Comparison of ENCODE assay signal across 7 mouse cellular contexts in genomic region chr7:45019031-45019571, GRCm38 (mm10). TPM values are rescaled to one million over a fixed set of nuclear protein-coding genes. Genes with fewer than 3 reads are reported as not detected.
DNase-seq lines count a peak whose midpoint lies in the region; ATAC-seq and TF ChIP-seq lines count a peak whose summit lies in the region.

No protein-coding gene starts in this region.

- DNase-seq in MEL (ENCODE audit: low read depth, low spot score) = peak; percentile 34
- peak; percentile 71 for DNase-seq in adrenal gland, adult 8-10 months
- DNase-seq in heart, adult 18-20 months = peak; percentile 89 to 94
- peak; percentile 71 for DNase-seq in lung, adult 2 months
- DNase-seq in urinary bladder, postnatal 14 days (ENCODE audit: low spot score) = peak; percentile 72

- WGBS in intestine, postnatal 0 days = 33% methylated on average over 8 of the region's 8 CpGs
- WGBS in lung, adult 2 months = 10% methylated on average over 8 of the region's 8 CpGs

- peaks cover 0 to 17% of the 10 kb centered on the region in 2 experiments; a peak in 2 of 4 replicates for H3K36me3 ChIP-seq in MEL (ENCODE audit: control insufficient read depth in 1 of 2, insufficient read depth in 2 of 2, low read length in 2 of 2)
- peaks cover 13% of the 10 kb centered on the region for H3K36me3 ChIP-seq in intestine, postnatal 0 days (ENCODE audit: control insufficient read depth, insufficient read depth)

- no peaks in the 10 kb centered on the region for H3K27me3 ChIP-seq in MEL (ENCODE audit: control insufficient read depth in 1 of 2, insufficient read depth in 2 of 2, low read length in 2 of 2)
- no peaks in the 10 kb centered on the region for H3K27me3 ChIP-seq in intestine, postnatal 0 days (replicated peaks; ENCODE audit: control insufficient read depth, insufficient read depth, low read length)

- TF ChIP-seq EP300 in MEL (IDR thresholded peaks at IDR 0.05; ENCODE audit: low read depth in 1 of 2, low read length in 2 of 2) = no peak

- H3K4me1 ChIP-seq in MEL (ENCODE audit: control insufficient read depth in 1 of 2, insufficient read depth in 2 of 2, low read length in 2 of 2) = peaks cover 4 to 20% of the 10 kb centered on the region in 2 experiments
- H3K4me1 ChIP-seq in intestine, postnatal 0 days (replicated peaks; ENCODE audit: control insufficient read depth, insufficient read depth, low read length) = 0 out of 2 replicates have a peak, but pooled peaks cover 5% of the 10 kb centered on the region
- peaks cover 2% of the 10 kb centered on the region; the same call in 1 of the 2 replicates for H3K4me1 ChIP-seq in lung, adult 2 months (ENCODE audit: control insufficient read depth, insufficient read depth, low read length)

- no peaks in the 10 kb centered on the region for H3K9me3 ChIP-seq in MEL (replicated peaks; ENCODE audit: insufficient read depth, low read length)
- no peaks in the 10 kb centered on the region for H3K9me3 ChIP-seq in intestine, postnatal 0 days (ENCODE audit: control insufficient read depth)

- TF ChIP-seq RAD21 in MEL (IDR thresholded peaks at IDR 0.05; ENCODE audit: low read depth, low read length) = no peak

- H3K9ac ChIP-seq in MEL (ENCODE audit: control insufficient read depth, low read depth, low read length, poor library complexity, severe bottlenecking) = peak overlapping the region; percentile 31; the same call in 1 of the 2 replicates
- H3K9ac ChIP-seq in intestine, postnatal 0 days (ENCODE audit: low read depth, low read length) = 0 out of 2 replicates have a peak overlapping the region, but pooled peaks have one; percentile 22

- H3K27ac ChIP-seq in MEL (ENCODE audit: control insufficient read depth, low read depth, low read length) = no peak overlapping the region
- H3K27ac ChIP-seq in intestine, postnatal 0 days (ENCODE audit: low read depth, low read length) = peak overlapping the region; percentile 54; the same call in 1 of the 2 replicates

- H3K79me2 ChIP-seq in MEL (ENCODE audit: control insufficient read depth, insufficient read depth, low read length, poor library complexity) = peaks cover 12% of the 10 kb centered on the region

- H3K4me2 ChIP-seq in intestine, postnatal 0 days (replicated peaks; ENCODE audit: low read depth) = peak overlapping the region; percentile 85

- no peak overlapping the region for H3K4me3 ChIP-seq in MEL (ENCODE audit: control insufficient read depth in 1 of 2, insufficient read depth in 1 of 2, low read depth in 2 of 2, low read length in 2 of 2)
- peak overlapping the region; percentile 94 for H3K4me3 ChIP-seq in intestine, postnatal 0 days (ENCODE audit: low read depth, low read length)
- H3K4me3 ChIP-seq in lung, adult 2 months (replicated peaks; ENCODE audit: extremely low read depth, low read depth, low read length) = peak overlapping the region; percentile 76

- TF ChIP-seq CTCF in MEL (IDR thresholded peaks at IDR 0.05 in 2 of 3, conservative IDR thresholded peaks at IDR 0.05 in 1 of 3; ENCODE audit: control insufficient read depth in 1 of 3, insufficient read depth in 1 of 3, low read depth in 2 of 3, low read length in 3 of 3, poor library complexity in 1 of 3, severe bottlenecking in 1 of 3) = no peak
- TF ChIP-seq CTCF in intestine, postnatal 0 days (IDR thresholded peaks at IDR 0.05; ENCODE audit: low read depth) = no peak
- no peak for TF ChIP-seq CTCF in lung, adult 2 months (IDR thresholded peaks at IDR 0.05; ENCODE audit: insufficient read depth, low read length)

- no peak for TF ChIP-seq POLR2A in MEL (IDR thresholded peaks at IDR 0.05; ENCODE audit: control insufficient read depth in 1 of 2, insufficient read depth in 1 of 2, low read depth in 1 of 2, low read length in 2 of 2, poor library complexity in 1 of 2)
- TF ChIP-seq POLR2A in lung, adult 2 months (IDR thresholded peaks at IDR 0.05; ENCODE audit: borderline replicate concordance, extremely low read depth, low read depth, low read length) = peak; percentile 76; the same call in 1 of the 2 replicates

- no peak for ATAC-seq in intestine, postnatal 0 days
- ATAC-seq in cerebellum, adult (ENCODE audit: insufficient number of reproducible peaks, low FRiP score, low TSS enrichment) = no peak

TF ChIP-seq in MEL, 35 proteins besides CTCF, POLR2A, EP300 and RAD21:
- TF ChIP-seq SIN3A (IDR thresholded peaks at IDR 0.05; ENCODE audit: low read length) (no peak), MEF2A (IDR thresholded peaks at IDR 0.05; ENCODE audit: extremely low read depth, insufficient replicate concordance, low read depth, low read length, poor library complexity, severe bottlenecking) (no peak), USF2 (IDR thresholded peaks at IDR 0.05; ENCODE audit: borderline replicate concordance in 1 of 2, insufficient read depth in 1 of 2, low read depth in 1 of 2, low read length in 2 of 2) (no peak), BHLHE40 (IDR thresholded peaks at IDR 0.05; ENCODE audit: borderline replicate concordance, low read depth, low read length) (no peak), RCOR1 (IDR thresholded peaks at IDR 0.05; ENCODE audit: low read depth, low read length) (no peak), E2F4 (IDR thresholded peaks at IDR 0.05; ENCODE audit: borderline replicate concordance, low read depth, low read length) (no peak), TAL1 (IDR thresholded peaks at IDR 0.05; ENCODE audit: low read length) (no peak), MYB (IDR thresholded peaks at IDR 0.05; ENCODE audit: low read depth, low read length) (no peak), HCFC1 (IDR thresholded peaks at IDR 0.05; ENCODE audit: low read depth, low read length) (no peak), GABPA (IDR thresholded peaks at IDR 0.05; ENCODE audit: low read depth, low read length) (no peak), UBTF (IDR thresholded peaks at IDR 0.05; ENCODE audit: borderline replicate concordance, insufficient read depth, low read depth, low read length) (no peak)

RNA-seq across cellular contexts. Expression of gene Rras, which starts 1.3 kb away (rescaled TPM):
- total RNA-seq in MEL (2012; rRNA removed) = 4.2 and 5.0 TPM in 2 replicates
- 10 to 100 TPM in 1 of 2 experiments, not detected in 1; 24.1 TPM for polyA plus RNA-seq in MEL (2012; ENCODE audit: insufficient read depth in 1 of 2, insufficient read length in 2 of 2, low read depth in 1 of 2, low replicate concordance in 2 of 2, missing spikeins in 1 of 2)
- total RNA-seq in adrenal gland, adult 8-10 months (2022) = 100 to 1,000 TPM in 3 of 4 experiments, 10 to 100 TPM in 1; 89.6 to 138 (median 129) TPM
- total RNA-seq in heart, adult 18-20 months (2021) = 10 to 100 TPM; 43.9 to 47.7 TPM
- polyA plus RNA-seq in intestine, postnatal 0 days (2015; fragmentation: Nextera tagmentation; extraction: Ambion mirVana) = 94.6 and 100 TPM in 2 replicates
- 233 and 237 TPM in 2 replicates for polyA plus RNA-seq in lung, adult 2 months (2012; rRNA removed)

RNA-seq across cellular contexts. Expression of gene Scaf1, which starts 2.9 kb away (rescaled TPM):
- 17.7 and 18.3 TPM in 2 replicates for total RNA-seq in MEL (2012; rRNA removed)
- polyA plus RNA-seq in MEL (2012; ENCODE audit: insufficient read depth in 1 of 2, insufficient read length in 2 of 2, low read depth in 1 of 2, low replicate concordance in 2 of 2, missing spikeins in 1 of 2) = 10 to 100 TPM; 34.4 to 81.5 TPM
- total RNA-seq in adrenal gland, adult 8-10 months (2022) = 100 to 1,000 TPM in 2 of 4 experiments, 10 to 100 TPM in 2; 88.5 to 120 (median 101) TPM
- 10 to 100 TPM; 45.1 to 46.0 TPM for total RNA-seq in heart, adult 18-20 months (2021)
- polyA plus RNA-seq in intestine, postnatal 0 days (2015; fragmentation: Nextera tagmentation; extraction: Ambion mirVana) = 21.7 and 22.6 TPM in 2 replicates
- polyA plus RNA-seq in lung, adult 2 months (2012; rRNA removed) = 76.2 and 76.8 TPM in 2 replicates

RNA-seq across cellular contexts. Expression of gene Bcl2l12, which starts 20.6 kb away (rescaled TPM):
- 13.4 and 16.6 TPM in 2 replicates for total RNA-seq in MEL (2012; rRNA removed)
- 10 to 100 TPM in 1 of 2 experiments, not detected in 1; 24.6 TPM for polyA plus RNA-seq in MEL (2012; ENCODE audit: insufficient read depth in 1 of 2, insufficient read length in 2 of 2, low read depth in 1 of 2, low replicate concordance in 2 of 2, missing spikeins in 1 of 2)
- 10 to 100 TPM; 15.9 to 34.1 (median 22.1) TPM for total RNA-seq in adrenal gland, adult 8-10 months (2022)
- total RNA-seq in heart, adult 18-20 months (2021) = 1 to 10 TPM; 8.1 to 9.7 TPM
- 18.3 and 19.6 TPM in 2 replicates for polyA plus RNA-seq in intestine, postnatal 0 days (2015; fragmentation: Nextera tagmentation; extraction: Ambion mirVana)
- polyA plus RNA-seq in lung, adult 2 months (2012; rRNA removed) = 37.1 and 38.3 TPM in 2 replicates

RNA-seq across cellular contexts. Expression of gene Irf3, which starts 21.7 kb away (rescaled TPM):
- total RNA-seq in MEL (2012; rRNA removed) = 78.6 and 83.4 TPM in 2 replicates
- 10 to 100 TPM in 1 of 2 experiments, not detected in 1; 82.1 TPM for polyA plus RNA-seq in MEL (2012; ENCODE audit: insufficient read depth in 1 of 2, insufficient read length in 2 of 2, low read depth in 1 of 2, low replicate concordance in 2 of 2, missing spikeins in 1 of 2)
- 100 to 1,000 TPM; 118 to 180 (median 144) TPM for total RNA-seq in adrenal gland, adult 8-10 months (2022)
- total RNA-seq in heart, adult 18-20 months (2021) = 10 to 100 TPM; 21.3 to 29.5 TPM
- 53.2 and 56.4 TPM in 2 replicates for polyA plus RNA-seq in intestine, postnatal 0 days (2015; fragmentation: Nextera tagmentation; extraction: Ambion mirVana)
- polyA plus RNA-seq in lung, adult 2 months (2012; rRNA removed) = 125 and 130 TPM in 2 replicates

RNA-seq across cellular contexts. Expression of gene Prmt1, which starts 32.7 kb away (rescaled TPM):
- 317 and 339 TPM in 2 replicates for total RNA-seq in MEL (2012; rRNA removed)
- polyA plus RNA-seq in MEL (2012; ENCODE audit: insufficient read depth in 1 of 2, insufficient read length in 2 of 2, low read depth in 1 of 2, low replicate concordance in 2 of 2, missing spikeins in 1 of 2) = 100 to 1,000 TPM; 254 to 715 TPM
- total RNA-seq in adrenal gland, adult 8-10 months (2022) = 100 to 1,000 TPM; 221 to 296 (median 243) TPM
- 100 to 1,000 TPM in 1 of 2 experiments, 10 to 100 TPM in 1; 90.3 to 110 TPM for total RNA-seq in heart, adult 18-20 months (2021)
- polyA plus RNA-seq in intestine, postnatal 0 days (2015; fragmentation: Nextera tagmentation; extraction: Ambion mirVana) = 124 and 130 TPM in 2 replicates
- polyA plus RNA-seq in lung, adult 2 months (2012; rRNA removed) = 71.0 and 97.7 TPM in 2 replicates

Comparison
In these comparisons a context has a peak if more than half of its experiments do, and no peak if none do; other contexts are left out.
1. DNase-seq: peak in every context shown above with its lines; median percentile 92 in heart, adult 18-20 months; 72 in urinary bladder, postnatal 14 days; 71 in adrenal gland, adult 8-10 months; 71 in lung, adult 2 months; 34 in MEL.
2. H3K4me3 ChIP-seq: peak in intestine, postnatal 0 days (single experiment) and lung, adult 2 months (single experiment); none in MEL (0 of 2).